Mouse (Mus musculus) ovary, postnatal 14 days (tissue): ENCODE data around the gene Dguok.

ENCODE experiments used
- DNase-seq: peaks from one replicate; pipeline ENCODE4 v3.0.0; 2022; ENCODE audit warnings: low spot score

Dguok gene

GRCm38 (mm10) chr6:83506258-83507167, at the start of gene Dguok:
Gene Dguok (minus strand): TSS chr6:83506969.
- peak; percentile 93 for DNase-seq

GRCm38 (mm10) chr6:83555972-83556371, 49.2 kb upstream of the Dguok start:
- DNase-seq: no peak

GRCm38 (mm10) chr6:83548346-83548745, 41.6 kb upstream of the Dguok start:
- no peak for DNase-seq

GRCm38 (mm10) chr6:83545778-83546177, 39.0 kb upstream of the Dguok start:
- DNase-seq: no peak

GRCm38 (mm10) chr6:83541756-83542456, 35.1 kb upstream of the Dguok start:
- peak; percentile 23 for DNase-seq

- no peak for DNase-seq
Measured at GRCm38 (mm10) chr6:83540017-83540416, 33.2 kb upstream of the Dguok start.

GRCm38 (mm10) chr6:83536795-83537059, 30.0 kb upstream of the Dguok start:
- DNase-seq: no peak

GRCm38 (mm10) chr6:83536028-83536794, 29.4 kb upstream of the Dguok start, which contains the start of gene Actg2:
Gene Actg2 (minus strand): TSS chr6:83536265.
- DNase-seq: no peak

- no peak for DNase-seq
Measured at GRCm38 (mm10) chr6:83532608-83533007, 25.8 kb upstream of the Dguok start.

GRCm38 (mm10) chr6:83523194-83523593, 16.4 kb upstream of the Dguok start:
- no peak for DNase-seq

GRCm38 (mm10) chr6:83521784-83522183, 15.0 kb upstream of the Dguok start:
- DNase-seq: no peak

GRCm38 (mm10) chr6:83518637-83519036, 11.9 kb upstream of the Dguok start:
- DNase-seq: no peak

- no peak for DNase-seq
Measured at GRCm38 (mm10) chr6:83515172-83515571, 8.4 kb upstream of the Dguok start.

GRCm38 (mm10) chr6:83512495-83512894, 5.7 kb upstream of the Dguok start:
- peak; percentile 45 for DNase-seq

- DNase-seq: no peak
Measured at GRCm38 (mm10) chr6:83510210-83510609, 3.4 kb upstream of the Dguok start.

- no peak for DNase-seq
Measured at GRCm38 (mm10) chr6:83509442-83509841, 2.7 kb upstream of the Dguok start.

GRCm38 (mm10) chr6:83507168-83507546, 388 bp upstream of the Dguok start:
- DNase-seq: no peak

- DNase-seq: no peak
Measured at GRCm38 (mm10) chr6:83505554-83505953, 1.2 kb downstream of the Dguok start.

GRCm38 (mm10) chr6:83503361-83503760, 3.4 kb downstream of the Dguok start:
- no peak for DNase-seq

GRCm38 (mm10) chr6:83502656-83503055, 4.1 kb downstream of the Dguok start:
- no peak for DNase-seq

- no peak for DNase-seq
Measured at GRCm38 (mm10) chr6:83501524-83502310, 5.1 kb downstream of the Dguok start.

- DNase-seq: no peak
Measured at GRCm38 (mm10) chr6:83500462-83500861, 6.3 kb downstream of the Dguok start.
